Mouse (Mus musculus): ENCODE results near the gene Ttk.

- TF ChIP-seq CTCF (IDR thresholded peaks at IDR 0.05; ENCODE audit: borderline replicate concordance, insufficient read depth, low read depth, low read length) (no peak), POLR2A (IDR thresholded peaks at IDR 0.05; ENCODE audit: borderline replicate concordance, insufficient read depth, low read length) (no peak)
Measured at GRCm38 (mm10) chr9:83822925-83823324, 11.6 kb upstream of the Ttk start.
